Mouse (Mus musculus) CH12.LX (cell line): ENCODE results near the gene Kcnip4.

Experiments
- CTCF ChIP-seq, 2 experiments: IDR thresholded peaks in 1 of 2; conservative IDR thresholded peaks in 1 of 2; 2 replicates each; pipeline ENCODE4 v1.5.1; 2011 to 2012; ENCODE audit warnings: low read depth in 2 of 2, low read length in 2 of 2, improper control_type of control experiment in 1 of 2, inconsistent platforms in 1 of 2, mild to moderate bottlenecking in 1 of 2, moderate library complexity in 1 of 2
- MAFK ChIP-seq: IDR thresholded peaks from 2 replicates; pipeline ENCODE4 v1.6.1; 2011; ENCODE audit warnings: low read length, improper control_type of control experiment; ENCODE audit not compliant: insufficient replicate concordance
- USF2 ChIP-seq: conservative IDR thresholded peaks from 2 replicates; pipeline ENCODE4 v1.6.1; 2011; ENCODE audit warnings: low read depth, low read length, improper control_type of control experiment
- ZMIZ1 ChIP-seq: IDR thresholded peaks from 2 replicates; pipeline ENCODE4 v1.6.1; 2012; ENCODE audit warnings: low read depth, mild to moderate bottlenecking, inconsistent platforms, low read length, improper control_type of control experiment

DNA sequence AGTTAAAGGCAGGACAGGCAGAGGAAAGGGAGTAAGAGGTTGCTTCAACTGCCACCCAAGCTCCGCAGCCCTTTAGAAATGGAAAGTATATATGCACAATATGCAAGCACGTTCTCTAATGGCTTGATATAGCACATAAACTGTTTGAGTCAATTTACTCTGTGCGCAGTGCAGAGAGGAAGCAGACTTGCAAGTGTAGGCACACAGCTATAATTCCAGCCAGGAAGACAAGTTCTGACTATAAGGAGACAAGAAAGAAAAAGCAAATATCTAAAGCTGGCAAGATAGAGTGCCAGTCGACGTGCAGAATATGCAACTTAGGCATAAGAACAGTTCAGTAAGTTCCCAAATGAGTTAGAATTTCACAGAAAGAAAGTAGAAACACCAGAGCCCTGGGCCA, 175.2 kb downstream of the Kcnip4 start:
- TF ChIP-seq CTCF (conservative IDR thresholded peaks at IDR 0.05 in 1 of 2, IDR thresholded peaks at IDR 0.05 in 1 of 2; ENCODE audit: low read depth in 2 of 2, low read length in 2 of 2): no peak
- TF ChIP-seq ZMIZ1: no peak
- no peak for TF ChIP-seq USF2
- TF ChIP-seq MAFK: no peak
